Mouse (Mus musculus) myocyte (in vitro differentiated cells): ENCODE measurements around the gene Gsta1.

Source experiments
- E2F4 ChIP-seq: IDR thresholded peaks from one replicate; pipeline ENCODE4 v1.6.1; 2011; ENCODE audit warnings: mild to moderate bottlenecking, control low read depth, moderate library complexity; ENCODE audit not compliant: insufficient read depth
- MAX ChIP-seq: IDR thresholded peaks from one replicate; pipeline ENCODE4 v1.6.1; 2011; ENCODE audit warnings: low read depth, mild to moderate bottlenecking, control low read depth
- POLR2A ChIP-seq: IDR thresholded peaks from one replicate; pipeline ENCODE4 v1.6.1; 2011; ENCODE audit warnings: low read depth, mild to moderate bottlenecking, control low read depth, moderate library complexity; ENCODE audit not compliant: insufficient read length

DNA sequence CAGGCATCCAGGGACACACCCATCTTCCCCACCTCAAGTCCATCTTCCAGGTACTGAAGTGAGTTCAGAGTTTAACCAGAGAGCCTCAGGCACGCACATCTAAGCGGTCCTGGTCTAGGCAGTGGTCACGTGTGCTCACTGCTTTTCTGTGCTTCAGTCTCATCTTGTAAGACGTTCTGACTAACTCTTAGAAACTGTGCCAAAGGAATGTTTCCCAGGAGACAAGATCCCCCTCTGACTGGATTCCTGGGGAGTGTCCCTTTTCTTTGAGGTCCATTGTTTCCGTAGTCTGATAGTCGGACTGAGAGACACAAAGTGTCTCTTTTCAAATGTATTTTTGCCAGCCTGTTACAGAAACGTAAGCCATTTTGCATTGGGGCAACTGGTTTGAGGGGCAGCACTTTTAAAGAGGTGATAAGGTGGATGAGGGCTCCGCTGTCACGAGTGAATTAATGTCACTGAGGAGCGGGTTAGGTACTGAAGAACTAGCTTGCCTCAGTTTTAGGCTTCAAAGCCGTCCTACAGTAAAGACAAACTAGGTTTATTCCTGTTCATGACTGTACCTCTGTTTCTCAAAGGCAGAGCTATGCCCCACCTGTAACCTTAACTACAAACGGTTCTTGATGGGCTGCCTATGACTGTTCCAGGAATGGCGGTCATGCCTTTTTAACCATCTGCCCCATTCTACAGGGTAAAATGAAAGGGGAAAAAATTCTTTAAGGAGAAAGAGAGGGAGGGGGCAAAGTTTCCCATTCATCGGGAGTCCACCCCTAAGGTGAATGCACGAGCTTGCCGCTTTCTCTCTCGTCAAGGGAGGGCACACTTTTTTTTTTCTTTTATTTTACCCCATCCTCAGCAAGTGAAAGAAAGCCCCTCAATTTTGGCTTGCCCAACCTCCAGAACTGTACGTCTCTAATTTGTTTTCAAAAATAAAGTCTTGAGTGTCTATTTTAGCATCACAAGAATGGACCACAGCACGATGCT, 39.5 kb upstream of the Gsta1 start:
- TF ChIP-seq MAX = no peak
- TF ChIP-seq E2F4 = no peak
- no peak for TF ChIP-seq POLR2A
